Mouse (Mus musculus): Measurements from ENCODE around the gene Rnf149. TPM values are rescaled to one million over a fixed set of nuclear protein-coding genes. Genes with fewer than 3 reads are reported as not detected.

Rnf149 gene
- polyA plus RNA-seq, 1 experiment from 2014 or later = 21.2 TPM

- no peaks in the 10 kb centered on the region for H3K9me3 ChIP-seq (ENCODE audit: control insufficient read depth, low read length)
These were observed 14.0 kb downstream of the Rnf149 start for GRCm38 (mm10) chr1:39563161-39563560.

DNA sequence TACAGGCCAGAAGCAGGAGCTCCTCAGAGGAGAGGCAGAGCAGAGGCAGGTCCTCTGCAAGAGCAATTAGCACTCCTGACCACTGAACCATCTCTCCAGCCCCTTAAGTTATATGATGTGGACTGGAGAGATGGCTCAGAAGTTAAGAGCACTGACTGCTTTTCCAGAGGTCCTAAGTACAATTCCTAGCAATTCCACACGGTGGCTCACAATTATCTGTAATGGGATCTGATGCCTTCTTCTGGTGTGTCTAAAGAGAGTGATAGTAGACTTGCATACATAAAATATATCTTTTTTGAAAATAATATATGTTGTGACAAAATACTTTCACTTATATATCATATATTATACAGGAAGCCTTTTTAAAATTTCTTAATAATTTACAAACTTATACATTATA is 15.3 kb downstream of the Rnf149 start:
- Histone ChIP-seq H3K9ac (ENCODE audit: low read depth, low read length) (no peak overlapping the region), H3K9me3 (ENCODE audit: control insufficient read depth, low read length) (no peaks in the 10 kb centered on the region), H3K4me2 (ENCODE audit: low read length) (no peak overlapping the region), H3K4me3 (ENCODE audit: low read length) (no peak overlapping the region), H3K4me1 (ENCODE audit: control insufficient read depth, insufficient read depth, low read depth, low read length) (no peaks in the 10 kb centered on the region), H3K27me3 (replicated peaks; ENCODE audit: control insufficient read depth, insufficient read depth, low read length) (no peaks in the 10 kb centered on the region), H3K36me3 (ENCODE audit: control insufficient read depth, insufficient read depth, low read length) (no peaks in the 10 kb centered on the region), H3K27ac (ENCODE audit: low read depth, low read length) (no peak overlapping the region)
- ATAC-seq = peak; percentile 58; the same call in 1 of the 2 replicates
- 70% methylated on average over 1 of the region's 1 CpGs for WGBS

More at GRCm38 (mm10) chr1:39563161-39563560, 14.0 kb downstream of the Rnf149 start:
- Histone ChIP-seq H3K27ac (ENCODE audit: low read depth, low read length) (no peak overlapping the region), H3K9ac (ENCODE audit: low read depth, low read length) (no peak overlapping the region), H3K4me1 (ENCODE audit: control insufficient read depth, insufficient read depth, low read depth, low read length) (peaks cover 2% of the 10 kb centered on the region; the same call in 1 of the 2 replicates), H3K27me3 (replicated peaks; ENCODE audit: control insufficient read depth, insufficient read depth, low read length) (no peaks in the 10 kb centered on the region), H3K36me3 (ENCODE audit: control insufficient read depth, insufficient read depth, low read length) (no peaks in the 10 kb centered on the region), H3K4me2 (ENCODE audit: low read length) (no peak overlapping the region), H3K4me3 (ENCODE audit: low read length) (no peak overlapping the region)
- no peak for ATAC-seq
- WGBS = 89% methylated on average over 7 of the region's 7 CpGs

DNA sequence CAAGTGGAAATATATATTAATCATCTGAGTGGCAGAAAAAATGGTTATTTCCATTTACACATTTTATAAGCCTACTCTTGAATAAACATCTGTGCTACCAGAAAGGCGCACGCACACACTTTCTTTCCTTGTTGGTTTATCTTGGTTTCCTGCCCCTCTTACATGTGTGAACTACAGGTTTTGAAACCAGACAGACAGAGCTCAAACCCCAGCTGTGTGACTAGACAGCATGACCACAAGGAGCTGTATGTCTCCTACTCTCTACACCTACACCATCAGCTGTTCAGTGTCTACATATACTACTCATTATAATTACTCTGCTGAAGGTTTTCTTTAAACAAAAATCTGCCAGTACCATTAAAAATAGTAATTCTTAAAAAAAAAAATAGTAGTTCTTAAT is 18.2 kb downstream of the Rnf149 start:
- no peaks in the 10 kb centered on the region for H3K27me3 ChIP-seq (replicated peaks; ENCODE audit: control insufficient read depth, insufficient read depth, low read length)
- no peaks in the 10 kb centered on the region for H3K4me1 ChIP-seq (ENCODE audit: control insufficient read depth, insufficient read depth, low read depth, low read length)
- 98% methylated on average over 2 of the region's 2 CpGs for WGBS
- no peaks in the 10 kb centered on the region; the same call in 1 of the 2 replicates for H3K36me3 ChIP-seq (ENCODE audit: control insufficient read depth, insufficient read depth, low read length)
- no peak for ATAC-seq
- no peak overlapping the region for H3K9ac ChIP-seq (ENCODE audit: low read depth, low read length)
- H3K4me2 ChIP-seq (ENCODE audit: low read length) = no peak overlapping the region
- H3K4me3 ChIP-seq (ENCODE audit: low read length) = no peak overlapping the region
- no peak overlapping the region for H3K27ac ChIP-seq (ENCODE audit: low read depth, low read length)
- H3K9me3 ChIP-seq (ENCODE audit: control insufficient read depth, low read length) = no peaks in the 10 kb centered on the region

GRCm38 (mm10) chr1:39555556-39556415 is 21.4 kb downstream of the Rnf149 start:
- Histone ChIP-seq H3K27ac (ENCODE audit: low read depth, low read length) (no peak overlapping the region), H3K9ac (ENCODE audit: low read depth, low read length) (no peak overlapping the region), H3K9me3 (ENCODE audit: control insufficient read depth, low read length) (no peaks in the 10 kb centered on the region), H3K36me3 (ENCODE audit: control insufficient read depth, insufficient read depth, low read length) (peaks cover 8% of the 10 kb centered on the region), H3K4me3 (ENCODE audit: low read length) (no peak overlapping the region), H3K4me2 (ENCODE audit: low read length) (no peak overlapping the region), H3K4me1 (ENCODE audit: control insufficient read depth, insufficient read depth, low read depth, low read length) (no peaks in the 10 kb centered on the region), H3K27me3 (replicated peaks; ENCODE audit: control insufficient read depth, insufficient read depth, low read length) (no peaks in the 10 kb centered on the region)
- peak; percentile 37; the same call in 1 of the 2 replicates for ATAC-seq
- WGBS = 36% methylated on average over 9 of the region's 9 CpGs

GRCm38 (mm10) chr1:39549831-39550230 is 27.4 kb downstream of the Rnf149 start:
- H3K4me1 ChIP-seq (ENCODE audit: control insufficient read depth, insufficient read depth, low read depth, low read length) = no peaks in the 10 kb centered on the region
- 66% methylated on average over 2 of the region's 2 CpGs for WGBS
- H3K4me2 ChIP-seq (ENCODE audit: low read length) = no peak overlapping the region
- no peaks in the 10 kb centered on the region for H3K9me3 ChIP-seq (ENCODE audit: control insufficient read depth, low read length)
- no peak overlapping the region for H3K4me3 ChIP-seq (ENCODE audit: low read length)
- H3K9ac ChIP-seq (ENCODE audit: low read depth, low read length) = no peak overlapping the region
- no peaks in the 10 kb centered on the region for H3K27me3 ChIP-seq (replicated peaks; ENCODE audit: control insufficient read depth, insufficient read depth, low read length)
- no peak overlapping the region for H3K27ac ChIP-seq (ENCODE audit: low read depth, low read length)
- ATAC-seq = no peak
- H3K36me3 ChIP-seq (ENCODE audit: control insufficient read depth, insufficient read depth, low read length) = peaks cover 19% of the 10 kb centered on the region

- H3K4me1 ChIP-seq (ENCODE audit: control insufficient read depth, insufficient read depth, low read depth, low read length) = no peaks in the 10 kb centered on the region
- no peak overlapping the region for H3K9ac ChIP-seq (ENCODE audit: low read depth, low read length)
- H3K4me3 ChIP-seq (ENCODE audit: low read length) = no peak overlapping the region
- no peak for ATAC-seq
- H3K9me3 ChIP-seq (ENCODE audit: control insufficient read depth, low read length) = no peaks in the 10 kb centered on the region
- H3K27me3 ChIP-seq (replicated peaks; ENCODE audit: control insufficient read depth, insufficient read depth, low read length) = no peaks in the 10 kb centered on the region
- H3K27ac ChIP-seq (ENCODE audit: low read depth, low read length) = no peak overlapping the region
- WGBS = 69% methylated on average over 2 of the region's 2 CpGs
- no peak overlapping the region for H3K4me2 ChIP-seq (ENCODE audit: low read length)
- H3K36me3 ChIP-seq (ENCODE audit: control insufficient read depth, insufficient read depth, low read length) = peaks cover 20% of the 10 kb centered on the region
These were observed 30.0 kb downstream of the Rnf149 start for GRCm38 (mm10) chr1:39547238-39547637.

- H3K36me3 ChIP-seq (ENCODE audit: control insufficient read depth, insufficient read depth, low read length) = peaks cover 22% of the 10 kb centered on the region
- WGBS = 86% methylated on average over 6 of the region's 6 CpGs
- H3K4me3 ChIP-seq (ENCODE audit: low read length) = no peak overlapping the region
- no peak overlapping the region for H3K27ac ChIP-seq (ENCODE audit: low read depth, low read length)
- H3K9me3 ChIP-seq (ENCODE audit: control insufficient read depth, low read length) = no peaks in the 10 kb centered on the region
- no peak overlapping the region for H3K4me2 ChIP-seq (ENCODE audit: low read length)
- no peaks in the 10 kb centered on the region for H3K27me3 ChIP-seq (replicated peaks; ENCODE audit: control insufficient read depth, insufficient read depth, low read length)
- ATAC-seq = peak; percentile 42; the same call in 1 of the 2 replicates
- H3K4me1 ChIP-seq (ENCODE audit: control insufficient read depth, insufficient read depth, low read depth, low read length) = no peaks in the 10 kb centered on the region
- H3K9ac ChIP-seq (ENCODE audit: low read depth, low read length) = no peak overlapping the region
These were observed 30.9 kb downstream of the Rnf149 start for GRCm38 (mm10) chr1:39546160-39546866.

GRCm38 (mm10) chr1:39545589-39545988 is 31.6 kb downstream of the Rnf149 start:
- Histone ChIP-seq H3K9me3 (ENCODE audit: control insufficient read depth, low read length) (no peaks in the 10 kb centered on the region), H3K9ac (ENCODE audit: low read depth, low read length) (no peak overlapping the region), H3K27ac (ENCODE audit: low read depth, low read length) (no peak overlapping the region), H3K36me3 (ENCODE audit: control insufficient read depth, insufficient read depth, low read length) (peaks cover 26% of the 10 kb centered on the region), H3K4me2 (ENCODE audit: low read length) (no peak overlapping the region), H3K4me3 (ENCODE audit: low read length) (no peak overlapping the region), H3K27me3 (replicated peaks; ENCODE audit: control insufficient read depth, insufficient read depth, low read length) (no peaks in the 10 kb centered on the region), H3K4me1 (ENCODE audit: control insufficient read depth, insufficient read depth, low read depth, low read length) (no peaks in the 10 kb centered on the region)
- ATAC-seq = no peak
- 89% methylated on average over 7 of the region's 7 CpGs for WGBS

- H3K9me3 ChIP-seq (ENCODE audit: control insufficient read depth, low read length) = no peaks in the 10 kb centered on the region
- H3K36me3 ChIP-seq (ENCODE audit: control insufficient read depth, insufficient read depth, low read length) = peaks cover 41% of the 10 kb centered on the region
- no peak overlapping the region for H3K4me3 ChIP-seq (ENCODE audit: low read length)
- no peak overlapping the region for H3K27ac ChIP-seq (ENCODE audit: low read depth, low read length)
- no peak overlapping the region for H3K9ac ChIP-seq (ENCODE audit: low read depth, low read length)
- H3K27me3 ChIP-seq (replicated peaks; ENCODE audit: control insufficient read depth, insufficient read depth, low read length) = no peaks in the 10 kb centered on the region
- peaks cover 13% of the 10 kb centered on the region for H3K4me1 ChIP-seq (ENCODE audit: control insufficient read depth, insufficient read depth, low read depth, low read length)
- no peak for ATAC-seq
- no peak overlapping the region for H3K4me2 ChIP-seq (ENCODE audit: low read length)
These were observed 36.6 kb downstream of the Rnf149 start for GRCm38 (mm10) chr1:39540592-39540991.

Data from hindbrain, embryonic 16.5 days (tissue).